Mouse (Mus musculus): ENCODE measurements around the gene Syngr1. TPM values are rescaled to one million over a fixed set of nuclear protein-coding genes. Genes with fewer than 3 reads are reported as not detected.

The Syngr1 gene
- polyA plus RNA-seq, 1 experiment from 2014 or later, result 26.3 TPM

DNA sequence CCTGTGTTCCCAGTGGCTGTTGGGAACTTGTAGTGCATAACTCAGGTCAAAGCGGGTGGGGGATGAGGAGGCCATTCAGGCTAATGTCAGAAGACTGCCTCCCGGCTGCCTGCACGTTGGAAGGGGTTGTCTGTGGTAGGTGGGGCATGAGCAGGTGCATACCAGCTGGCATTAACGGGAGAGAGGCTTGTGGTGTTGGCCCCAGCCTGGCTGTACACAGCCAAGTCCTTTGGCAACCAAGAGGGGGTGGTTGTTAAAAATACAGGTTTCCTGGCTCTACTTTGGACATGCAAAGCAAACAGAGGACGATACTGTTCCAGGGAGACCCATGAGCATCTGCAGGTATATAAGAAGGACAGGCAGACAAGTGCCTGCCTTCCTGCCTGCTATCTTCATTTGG, 74.3 kb downstream of the Syngr1 start:
- DNase-seq, result no peak
- Histone ChIP-seq H3K9ac (replicated peaks; ENCODE audit: low read length) (no peak overlapping the region), H3K27ac (replicated peaks; ENCODE audit: low read depth, low read length) (no peak overlapping the region), H3K4me3 (replicated peaks; ENCODE audit: low read depth, low read length) (no peak overlapping the region), H3K4me1 (ENCODE audit: control insufficient read depth, insufficient read depth, low read length) (no peaks in the 10 kb centered on the region), H3K27me3 (ENCODE audit: control insufficient read depth, insufficient read depth, low read length) (no peaks in the 10 kb centered on the region), H3K36me3 (ENCODE audit: control insufficient read depth, insufficient read depth, low read length) (peaks cover 28% of the 10 kb centered on the region), H3K9me3 (ENCODE audit: control insufficient read depth, low read length) (no peaks in the 10 kb centered on the region), H3K4me2 (ENCODE audit: low read length) (no peak overlapping the region)
- ATAC-seq (ENCODE audit: low FRiP score, low TSS enrichment), result no peak
- WGBS, result 63% methylated on average over 5 of the region's 5 CpGs

Small RNA genes lying within 50 kb of the gene (microRNA-seq; reads per million reads assigned to microRNA genes)
- gene Snord43, result 81.1 reads per million, percentile 54 among the genes with 10 or more reads in this experiment

Other genes with a start within 250 kb of the Syngr1 start
- 0.92 and 5.0 TPM in 2 replicates for gene Apobec3, start 199.7 kb upstream of the Syngr1 start, polyA plus RNA-seq (2014; fragmentation: Nextera tagmentation; extraction: Ambion mirVana)
- 4.4 TPM in 2 replicates for gene Cbx7, start 120.2 kb upstream of the Syngr1 start, polyA plus RNA-seq (2014; fragmentation: Nextera tagmentation; extraction: Ambion mirVana)
- gene Pdgfb, start 76.4 kb upstream of the Syngr1 start, polyA plus RNA-seq (2014; fragmentation: Nextera tagmentation; extraction: Ambion mirVana), result 4.7 and 5.1 TPM in 2 replicates
- gene Rpl3, start 534 bp downstream of the Syngr1 start, polyA plus RNA-seq (2014; fragmentation: Nextera tagmentation; extraction: Ambion mirVana), result 681 and 724 TPM in 2 replicates
- gene Tab1, start 41.8 kb downstream of the Syngr1 start, polyA plus RNA-seq (2014; fragmentation: Nextera tagmentation; extraction: Ambion mirVana), result 37.9 and 42.5 TPM in 2 replicates
- gene Mgat3, start 82.4 kb downstream of the Syngr1 start, polyA plus RNA-seq (2014; fragmentation: Nextera tagmentation; extraction: Ambion mirVana), result 19.9 and 20.5 TPM in 2 replicates
- 28.1 and 41.7 TPM in 2 replicates for gene Mief1, start 142.7 kb downstream of the Syngr1 start, polyA plus RNA-seq (2014; fragmentation: Nextera tagmentation; extraction: Ambion mirVana)
- 2.1 TPM in 1 of 2 replicates, not detected in the other for gene AC140267.1, start 144.5 kb downstream of the Syngr1 start, polyA plus RNA-seq (2014; fragmentation: Nextera tagmentation; extraction: Ambion mirVana)
- gene Atf4, start 163.8 kb downstream of the Syngr1 start, polyA plus RNA-seq (2014; fragmentation: Nextera tagmentation; extraction: Ambion mirVana), result 114 and 122 TPM in 2 replicates
- 73.9 and 100 TPM in 2 replicates for gene Rps19bp1, start 173.0 kb downstream of the Syngr1 start, polyA plus RNA-seq (2014; fragmentation: Nextera tagmentation; extraction: Ambion mirVana)
- gene Cacna1i, start 195.9 kb downstream of the Syngr1 start, polyA plus RNA-seq (2014; fragmentation: Nextera tagmentation; extraction: Ambion mirVana), result 0.75 and 1.5 TPM in 2 replicates

Data from midbrain, embryonic 14.5 days (tissue).